Mouse (Mus musculus) embryonic facial prominence, embryonic 11.5 days (tissue): ENCODE results near the gene Babam2. TPM values are rescaled to one million over a fixed set of nuclear protein-coding genes. Genes with fewer than 3 reads are reported as not detected.

Experiments used
- ATAC-seq: fragments of 200-750 bp; cut with Nextera tagmentation; replicated peaks from 2 replicates; pipeline ENCODE4 v1.8.0; 2017; ENCODE audit warnings: low read depth; ENCODE audit not compliant: insufficient number of reproducible peaks, low FRiP score, low TSS enrichment
- DNase-seq: peaks from one replicate; pipeline ENCODE4 v3.0.0-alpha.2; 2015; ENCODE audit warnings: low spot score
- H3K27ac ChIP-seq: fragments of 300-500 bp; sonication (generic); replicated peaks from 2 replicates; pipeline ENCODE4 v1.5.1; 2014; ENCODE audit warnings: mild to moderate bottlenecking, low read depth, low read length, control low read depth
- H3K27me3 ChIP-seq: fragments of 300-500 bp; sonication (generic); 2 replicates; pipeline ENCODE4 v1.6.1; 2014; ENCODE audit warnings: mild to moderate bottlenecking, low read length, moderate library complexity, mixed read lengths; ENCODE audit not compliant: control insufficient read depth, insufficient read depth
- H3K36me3 ChIP-seq: fragments of 300-500 bp; sonication (generic); replicated peaks from 2 replicates; pipeline ENCODE4 v1.6.1; 2014; ENCODE audit warnings: low read depth, mild to moderate bottlenecking, low read length, moderate library complexity, mixed read lengths; ENCODE audit not compliant: control insufficient read depth, insufficient read depth
- H3K4me1 ChIP-seq: fragments of 300-500 bp; sonication (generic); 2 replicates; pipeline ENCODE4 v1.6.1; 2014; ENCODE audit warnings: low read length, mixed read lengths; ENCODE audit not compliant: control insufficient read depth, insufficient read depth
- H3K4me2 ChIP-seq: fragments of 300-500 bp; sonication (generic); 2 replicates; pipeline ENCODE4 v1.6.1; 2014; ENCODE audit warnings: low read depth, mild to moderate bottlenecking, control low read depth, low read length, moderate library complexity
- H3K4me3 ChIP-seq: fragments of 300-500 bp; sonication (generic); 2 replicates; pipeline ENCODE4 v1.5.1; 2014; ENCODE audit warnings: low read depth, low read length, control low read depth
- H3K9ac ChIP-seq: fragments of 300-500 bp; sonication (generic); replicated peaks from 2 replicates; pipeline ENCODE4 v1.6.1; 2014; ENCODE audit warnings: mild to moderate bottlenecking, control low read depth, low read length
- H3K9me3 ChIP-seq: fragments of 300-500 bp; sonication (generic); replicated peaks from 2 replicates; pipeline ENCODE4 v1.6.1; 2016; ENCODE audit warnings: mild to moderate bottlenecking, low read length, inconsistent platforms, mixed read lengths; ENCODE audit not compliant: control insufficient read depth
- WGBS: fragments of 180-500 bp; shearing (Covaris S2); extraction: QIAGEN DNeasy Blood & Tissue Kit; methylation state at CpG from one replicate; pipeline ENCODE4 v1.1.7; 2014; 5-methylcytosine and 5-hydroxymethylcytosine counted together
- polyA plus RNA-seq: library from polyadenylated mRNA; unstranded; fragments of >200 nt; fragmentation: Nextera tagmentation; extraction: Ambion mirVana; gene quantifications from 2 replicates; pipeline ENCODE4 v1.2.1, GENCODE M21; 2014

Gene Babam2
- polyA plus RNA-seq, 1 experiment from 2014 or later: 38.8 TPM

DNA sequence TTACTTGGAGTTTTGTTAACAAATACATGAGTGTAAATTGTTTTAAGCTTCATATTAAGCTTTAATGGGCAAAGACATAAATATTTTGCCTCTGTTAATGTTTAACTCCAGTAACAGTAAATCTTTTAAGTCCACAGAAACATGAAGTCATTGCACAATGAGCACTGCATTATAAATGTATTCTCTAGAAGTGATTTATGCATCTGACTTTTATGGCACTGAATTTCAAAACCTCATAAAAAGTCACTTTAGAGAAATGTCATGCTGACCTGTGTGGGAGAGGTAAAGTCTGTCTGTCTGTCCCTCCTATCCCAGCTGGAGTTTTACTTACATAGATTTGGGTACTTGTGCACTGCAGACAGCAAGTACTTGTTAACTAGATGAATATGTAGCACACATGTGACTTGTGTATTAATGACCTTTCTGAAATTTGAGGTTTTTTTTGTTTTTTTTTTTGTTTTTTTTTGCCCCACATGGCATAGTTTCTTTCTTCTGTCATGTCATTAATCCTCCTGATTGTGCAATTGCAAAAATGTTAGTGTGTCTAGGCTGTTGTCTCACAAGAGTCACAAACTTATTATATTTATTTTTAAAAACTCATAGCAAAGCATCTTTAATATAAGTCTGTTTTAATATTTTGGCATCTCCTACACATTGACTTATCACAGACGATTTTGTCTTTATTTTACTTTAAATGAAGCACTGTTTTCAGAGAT lies 165.4 kb downstream of the Babam2 start:
- Histone ChIP-seq H3K9ac (no peak overlapping the region), H3K4me2 (no peak overlapping the region), H3K9me3 (no peaks in the 10 kb centered on the region), H3K27ac (no peak overlapping the region), H3K4me3 (no peak overlapping the region), H3K36me3 (no peaks in the 10 kb centered on the region), H3K4me1 (no peaks in the 10 kb centered on the region), H3K27me3 (no peaks in the 10 kb centered on the region)
- WGBS: 82% methylated on average over 1 of the region's 1 CpGs
- no peak for DNase-seq
- no peak for ATAC-seq

DNA sequence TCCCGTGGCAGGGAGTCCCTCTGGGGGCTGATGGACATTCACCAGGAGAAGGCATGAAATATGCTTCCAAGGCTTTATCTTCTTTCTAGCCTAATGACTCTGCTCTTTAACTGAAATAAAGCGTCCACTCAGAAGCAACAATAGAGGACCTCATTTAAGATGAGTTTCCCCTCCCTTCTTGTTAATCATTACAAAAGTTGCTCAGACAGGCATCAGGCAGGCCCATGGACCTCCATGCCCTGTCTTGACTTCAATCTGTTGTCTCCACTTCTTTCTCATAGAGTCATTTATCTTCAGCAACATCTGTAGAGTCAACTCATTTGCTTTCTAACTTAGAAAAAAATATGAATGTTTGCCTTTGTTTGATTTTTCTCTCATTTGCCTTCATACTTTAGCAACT lies 166.6 kb downstream of the Babam2 start:
- Histone ChIP-seq H3K27ac (no peak overlapping the region), H3K36me3 (no peaks in the 10 kb centered on the region), H3K4me2 (no peak overlapping the region), H3K9ac (no peak overlapping the region), H3K27me3 (no peaks in the 10 kb centered on the region), H3K4me3 (no peak overlapping the region), H3K9me3 (no peaks in the 10 kb centered on the region), H3K4me1 (no peaks in the 10 kb centered on the region)
- no peak for DNase-seq
- ATAC-seq: no peak
- 67% methylated on average over 2 of the region's 2 CpGs for WGBS

DNA sequence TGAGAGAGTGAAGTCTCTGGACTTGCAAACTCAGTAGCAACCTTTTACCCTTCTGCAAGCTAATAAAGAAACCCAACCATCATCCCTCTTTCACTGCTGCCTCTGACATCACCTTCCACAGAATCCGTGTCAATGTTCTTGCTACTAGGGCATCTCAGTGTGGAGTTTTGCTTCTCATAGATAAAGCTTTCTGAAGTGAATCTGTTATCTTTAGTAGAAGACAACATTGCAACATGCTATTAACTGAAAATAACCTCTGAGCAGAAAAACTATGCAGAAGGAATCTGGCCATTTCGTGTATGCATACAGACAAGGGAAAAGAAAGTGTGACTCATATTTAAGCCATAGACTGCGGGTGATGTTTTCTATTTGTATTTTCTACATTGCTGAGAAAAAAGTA lies 168.6 kb downstream of the Babam2 start:
- 82% methylated on average over 3 of the region's 3 CpGs for WGBS

DNA sequence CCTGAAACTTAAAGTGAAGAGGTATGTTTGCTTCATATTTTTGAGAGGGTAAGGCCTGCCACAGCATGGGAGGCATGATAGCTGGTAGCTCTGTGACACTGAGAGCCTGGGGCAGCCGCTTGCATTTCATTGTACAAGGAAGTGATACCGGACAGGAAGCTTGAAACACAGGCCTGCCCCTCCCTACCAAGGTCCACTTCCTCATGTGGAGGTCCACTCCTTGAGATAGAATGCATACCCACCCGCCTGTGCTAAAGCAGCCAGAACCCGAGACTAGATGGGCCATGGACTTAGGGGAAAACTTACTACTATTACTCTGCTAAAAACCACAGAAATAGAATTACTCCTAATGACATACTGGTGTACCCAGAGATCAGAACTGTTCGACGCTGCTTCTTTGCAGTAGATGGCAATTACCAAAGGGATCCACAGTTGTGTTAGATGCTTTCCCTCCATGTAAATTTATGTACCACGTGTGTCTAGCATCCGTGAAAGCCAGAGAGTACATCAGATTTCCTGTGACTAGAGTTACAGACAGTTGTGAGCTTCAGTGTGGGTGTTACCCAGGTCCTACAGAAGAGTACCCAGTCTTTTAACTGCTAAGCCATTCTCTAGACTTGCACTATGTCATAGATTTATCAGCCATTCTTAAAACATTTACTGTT lies 173.5 kb downstream of the Babam2 start:
- WGBS: 81% methylated on average over 8 of the region's 8 CpGs
- DNase-seq: no peak
- Histone ChIP-seq H3K4me2 (no peak overlapping the region), H3K4me3 (no peak overlapping the region), H3K4me1 (no peaks in the 10 kb centered on the region), H3K9me3 (no peaks in the 10 kb centered on the region), H3K27ac (no peak overlapping the region), H3K9ac (no peak overlapping the region), H3K27me3 (no peaks in the 10 kb centered on the region), H3K36me3 (no peaks in the 10 kb centered on the region)
- ATAC-seq: no peak

More for the DNA sequence above, 168.6 kb downstream of the Babam2 start:
- DNase-seq (no peak), ATAC-seq (no peak)
- Histone ChIP-seq H3K36me3 (no peaks in the 10 kb centered on the region), H3K9me3 (no peaks in the 10 kb centered on the region), H3K9ac (no peak overlapping the region), H3K4me2 (no peak overlapping the region), H3K27ac (no peak overlapping the region), H3K4me1 (no peaks in the 10 kb centered on the region), H3K27me3 (no peaks in the 10 kb centered on the region), H3K4me3 (no peak overlapping the region)

DNA sequence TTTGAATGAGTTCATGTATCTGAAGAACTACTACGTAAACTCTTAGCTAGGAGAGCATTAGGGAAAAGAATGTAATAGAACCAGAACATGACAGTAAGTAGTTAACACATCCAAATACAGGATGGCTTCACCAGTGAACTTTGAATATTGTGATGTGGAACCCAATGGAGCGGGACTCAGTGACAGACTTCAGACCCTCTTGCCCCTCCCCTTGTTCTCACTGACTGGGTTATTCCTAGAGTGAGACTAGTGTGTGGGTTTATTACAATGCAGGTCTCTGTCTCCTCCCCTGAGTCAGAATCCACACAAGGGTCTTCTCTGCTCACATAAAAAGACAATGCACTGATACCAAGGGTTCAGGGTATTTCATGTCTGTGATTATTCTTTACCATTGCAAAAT lies 175.8 kb downstream of the Babam2 start:
- Histone ChIP-seq H3K4me2 (no peak overlapping the region), H3K27me3 (no peaks in the 10 kb centered on the region), H3K36me3 (no peaks in the 10 kb centered on the region), H3K9me3 (no peaks in the 10 kb centered on the region), H3K4me3 (no peak overlapping the region), H3K9ac (no peak overlapping the region), H3K27ac (no peak overlapping the region), H3K4me1 (no peaks in the 10 kb centered on the region)
- 84% methylated on average over 2 of the region's 2 CpGs for WGBS
- no peak for DNase-seq
- ATAC-seq: no peak

DNA sequence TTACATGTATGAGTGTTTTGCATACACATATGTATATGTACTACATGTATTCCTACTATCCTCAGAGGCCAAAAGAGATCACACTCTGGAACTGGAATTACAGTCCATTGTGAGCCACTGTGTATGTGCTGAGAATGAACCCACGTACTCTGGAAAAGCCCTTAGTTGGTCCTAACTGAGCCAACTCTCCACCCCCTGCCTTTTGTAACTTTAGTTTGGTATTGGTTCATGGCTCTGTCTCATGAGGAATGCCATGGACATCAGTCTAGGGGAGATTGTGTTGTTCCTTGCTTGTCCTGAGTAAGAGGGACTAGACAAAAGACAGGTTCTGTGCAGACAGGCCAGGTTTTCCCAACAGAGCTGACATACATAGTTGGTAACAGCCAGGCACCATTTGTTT lies 177.1 kb downstream of the Babam2 start:
- WGBS: 88% methylated on average over 1 of the region's 1 CpGs
- Histone ChIP-seq H3K9ac (no peak overlapping the region), H3K4me3 (no peak overlapping the region), H3K27ac (no peak overlapping the region), H3K9me3 (no peaks in the 10 kb centered on the region), H3K36me3 (no peaks in the 10 kb centered on the region), H3K27me3 (no peaks in the 10 kb centered on the region), H3K4me2 (no peak overlapping the region), H3K4me1 (no peaks in the 10 kb centered on the region)
- ATAC-seq (no peak), DNase-seq (no peak)

DNA sequence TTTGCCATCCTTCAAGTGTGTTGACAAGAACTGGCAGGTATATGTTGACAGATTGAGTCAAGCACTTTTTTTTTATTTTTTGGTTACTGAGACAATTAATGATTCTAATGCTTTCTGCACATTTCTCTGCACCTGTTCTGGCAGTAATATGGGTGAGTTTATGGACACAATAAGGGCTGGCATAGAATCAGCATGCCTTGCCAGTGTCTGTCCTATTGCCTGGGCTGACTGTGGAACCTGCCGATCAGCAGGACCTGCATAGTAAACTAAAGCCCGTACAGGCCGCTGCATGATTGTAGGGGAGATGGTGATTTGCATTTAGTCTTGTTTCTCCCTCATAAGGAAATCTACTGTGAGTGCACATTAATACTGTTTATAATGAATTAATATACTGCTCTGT lies 178.0 kb downstream of the Babam2 start:
- H3K36me3 ChIP-seq: no peaks in the 10 kb centered on the region
- H3K4me2 ChIP-seq: no peak overlapping the region
- H3K4me3 ChIP-seq: no peak overlapping the region
- no peak for ATAC-seq
- WGBS: 86% methylated on average over 3 of the region's 3 CpGs
- DNase-seq: no peak
- H3K4me1 ChIP-seq: no peaks in the 10 kb centered on the region
- no peaks in the 10 kb centered on the region for H3K27me3 ChIP-seq
- H3K27ac ChIP-seq: no peak overlapping the region
- H3K9ac ChIP-seq: no peak overlapping the region
- H3K9me3 ChIP-seq: no peaks in the 10 kb centered on the region

DNA sequence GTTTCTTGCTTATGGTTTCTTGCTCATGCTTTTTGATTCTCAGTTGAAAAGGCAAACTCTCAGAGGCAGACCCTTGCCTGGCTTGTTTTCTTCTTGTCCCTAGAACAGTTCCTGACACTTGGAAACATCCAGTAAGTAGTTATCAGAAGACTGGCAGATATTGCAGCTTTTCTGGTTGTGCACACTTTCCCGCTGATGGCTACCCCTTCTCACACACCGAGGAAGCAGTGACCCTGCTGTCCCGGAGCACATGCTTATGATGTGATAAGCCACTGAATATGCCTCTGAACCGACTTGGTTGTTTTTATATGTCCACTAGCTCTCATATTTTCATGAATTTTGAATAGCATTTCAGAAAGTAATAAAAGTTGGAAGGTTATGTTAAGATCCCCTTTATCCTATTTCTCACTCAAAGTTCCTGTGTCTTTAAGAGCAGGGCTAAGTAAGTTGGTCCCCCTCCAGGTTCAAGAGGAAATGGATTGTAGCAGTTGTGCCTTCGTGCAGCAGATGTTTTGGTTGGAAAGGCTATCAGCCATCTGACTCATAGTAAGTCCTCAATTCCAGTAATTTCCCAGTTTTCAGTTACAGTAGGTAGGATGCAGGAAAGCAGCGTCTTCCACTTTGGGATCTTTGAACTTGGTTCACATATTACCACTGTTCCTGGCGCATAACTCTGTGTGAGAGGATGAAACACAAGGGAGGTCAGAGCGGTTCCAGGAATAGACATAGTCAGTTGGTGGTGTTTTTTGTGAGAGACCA lies 178.9 kb downstream of the Babam2 start:
- no peak for ATAC-seq
- no peak overlapping the region for H3K27ac ChIP-seq
- H3K27me3 ChIP-seq: no peaks in the 10 kb centered on the region
- H3K4me2 ChIP-seq: no peak overlapping the region
- H3K4me3 ChIP-seq: no peak overlapping the region
- H3K36me3 ChIP-seq: no peaks in the 10 kb centered on the region
- no peaks in the 10 kb centered on the region for H3K9me3 ChIP-seq
- no peaks in the 10 kb centered on the region for H3K4me1 ChIP-seq
- 76% methylated on average over 8 of the region's 8 CpGs for WGBS
- DNase-seq: no peak
- H3K9ac ChIP-seq: no peak overlapping the region
